In genomic region chr5:138088366-138088765, GRCm38 (mm10) we compare ENCODE assay signal across 22 mouse cellular contexts. TPM values are rescaled to one million over a fixed set of nuclear protein-coding genes. Genes with fewer than 3 reads are reported as not detected.
A peak's percentile ranks its signal among the peaks of the same experiment; 100 is the strongest.
DNase-seq lines count a peak whose midpoint lies in the region; ATAC-seq and TF ChIP-seq lines count a peak whose summit lies in the region.
"Had no signal": no experiment of that assay in that cellular context is flagged by ENCODE, and none has a peak within 500 bp of the region (broad histone marks: within the 10 kb centered on the region; RNA-seq: fewer than 3 reads in every experiment).

No protein-coding gene starts in this region.

- WGBS in intestine, postnatal 0 days: 50% methylated on average over 3 of the region's 3 CpGs
- 68% methylated on average over 3 of the region's 3 CpGs for WGBS in kidney, embryonic 16.5 days
- 65% methylated on average over 3 of the region's 3 CpGs for WGBS in liver, postnatal 0 days (ENCODE audit: insufficient replicate concordance)

- H3K27ac ChIP-seq in intestine, postnatal 0 days (ENCODE audit: low read depth, low read length): peak overlapping the region; percentile 67; the same call in 1 of the 2 replicates
- H3K27ac ChIP-seq in kidney, embryonic 16.5 days (ENCODE audit: low read length): peak overlapping the region; percentile 83
- peak overlapping the region; percentile 83 for H3K27ac ChIP-seq in liver, postnatal 0 days (ENCODE audit: low read depth)
- H3K27ac ChIP-seq: hindbrain, embryonic 15.5 days; midbrain, embryonic 15.5 days had no signal

- peaks cover 7% of the 10 kb centered on the region for H3K36me3 ChIP-seq in intestine, postnatal 0 days (ENCODE audit: control insufficient read depth, insufficient read depth)
- peaks cover 9% of the 10 kb centered on the region for H3K36me3 ChIP-seq in kidney, embryonic 16.5 days (ENCODE audit: insufficient read depth, low read length)
- peaks cover 21% of the 10 kb centered on the region for H3K36me3 ChIP-seq in liver, postnatal 0 days (replicated peaks; ENCODE audit: insufficient read depth, low read length)

- H3K9ac ChIP-seq in intestine, postnatal 0 days (ENCODE audit: low read depth, low read length): no peak overlapping the region
- H3K9ac ChIP-seq in kidney, embryonic 16.5 days (replicated peaks; ENCODE audit: low read length): no peak overlapping the region
- no peak overlapping the region for H3K9ac ChIP-seq in liver, postnatal 0 days (replicated peaks)
- H3K9ac ChIP-seq: hindbrain, embryonic 15.5 days; midbrain, embryonic 15.5 days had no signal

- TF ChIP-seq CTCF in intestine, postnatal 0 days (IDR thresholded peaks at IDR 0.05; ENCODE audit: low read depth): no peak
- TF ChIP-seq CTCF in liver, postnatal 0 days (IDR thresholded peaks at IDR 0.05; ENCODE audit: low read depth): no peak

- no peak overlapping the region for H3K4me3 ChIP-seq in intestine, postnatal 0 days (ENCODE audit: low read depth, low read length)
- H3K4me3 ChIP-seq in kidney, embryonic 16.5 days (ENCODE audit: low read length): no peak overlapping the region
- no peak overlapping the region for H3K4me3 ChIP-seq in liver, postnatal 0 days (ENCODE audit: low read depth, low read length)
- H3K4me3 ChIP-seq: hindbrain, embryonic 15.5 days; midbrain, embryonic 15.5 days had no signal

- no peak for TF ChIP-seq EP300 in liver, postnatal 0 days (IDR thresholded peaks at IDR 0.05; ENCODE audit: low read depth)

- peaks cover 7% of the 10 kb centered on the region; the same call in 1 of the 2 replicates for H3K4me1 ChIP-seq in intestine, postnatal 0 days (replicated peaks; ENCODE audit: control insufficient read depth, insufficient read depth, low read length)
- peaks cover 25% of the 10 kb centered on the region for H3K4me1 ChIP-seq in kidney, embryonic 16.5 days (ENCODE audit: insufficient read depth, low read length)
- peaks cover 36% of the 10 kb centered on the region for H3K4me1 ChIP-seq in liver, postnatal 0 days (ENCODE audit: insufficient read depth)

- peak overlapping the region; percentile 54 for H3K4me2 ChIP-seq in intestine, postnatal 0 days (replicated peaks; ENCODE audit: low read depth)
- H3K4me2 ChIP-seq in kidney, embryonic 16.5 days (replicated peaks; ENCODE audit: low read depth, low read length): peak overlapping the region; percentile 21
- H3K4me2 ChIP-seq in liver, postnatal 0 days (ENCODE audit: low read depth, low read length): peak overlapping the region; percentile 49
- H3K4me2 ChIP-seq: hindbrain, embryonic 15.5 days; midbrain, embryonic 15.5 days had no signal

- ATAC-seq in intestine, postnatal 0 days: no peak
- peak; percentile 24; the same call in 1 of the 2 replicates for ATAC-seq in kidney, embryonic 16.5 days (ENCODE audit: low FRiP score, low TSS enrichment)
- ATAC-seq in liver, postnatal 0 days: no peak
- ATAC-seq: midbrain, embryonic 15.5 days had no signal

- no peaks in the 10 kb centered on the region for H3K9me3 ChIP-seq in intestine, postnatal 0 days (ENCODE audit: control insufficient read depth)
- H3K9me3 ChIP-seq in kidney, embryonic 16.5 days (ENCODE audit: low read length): no peaks in the 10 kb centered on the region
- H3K9me3 ChIP-seq in liver, postnatal 0 days (ENCODE audit: low read length): no peaks in the 10 kb centered on the region
- H3K9me3 ChIP-seq: hindbrain, embryonic 15.5 days; midbrain, embryonic 15.5 days had no signal

- H3K27me3 ChIP-seq in intestine, postnatal 0 days (replicated peaks; ENCODE audit: control insufficient read depth, insufficient read depth, low read length): no peaks in the 10 kb centered on the region
- H3K27me3 ChIP-seq in kidney, embryonic 16.5 days (ENCODE audit: insufficient read depth, low read length): no peaks in the 10 kb centered on the region
- no peaks in the 10 kb centered on the region for H3K27me3 ChIP-seq in liver, postnatal 0 days (ENCODE audit: insufficient read depth, low read length)
- H3K27me3 ChIP-seq: hindbrain, embryonic 15.5 days; midbrain, embryonic 15.5 days; Patski had no signal

- peak; percentile 16 for DNase-seq in lung, postnatal 25 days (ENCODE audit: low spot score)
- no peak for DNase-seq in lung, postnatal 14 days
- DNase-seq in liver, postnatal 0 days: no peak
- DNase-seq in testis, postnatal 14 days (ENCODE audit: low spot score): no peak
- DNase-seq in left cerebral cortex, adult 9 months (ENCODE audit: low spot score in 2 of 2): no peak
- no peak for DNase-seq in cerebellum, postnatal 14 days
- DNase-seq: adrenal gland, postnatal 36 days; cerebellum, adult 9-11 months; gastrocnemius, postnatal 25 days; layer of hippocampus, postnatal 36 days; left cerebral cortex, postnatal 4 days; spleen, adult 18-20 months; thymus, postnatal 14 days had no signal

RNA-seq across cellular contexts. Expression of gene Zkscan1, which starts 3.5 kb away (rescaled TPM):
- polyA plus RNA-seq in intestine, postnatal 0 days (2015; fragmentation: Nextera tagmentation; extraction: Ambion mirVana): 5.6 and 6.5 TPM in 2 replicates
- polyA plus RNA-seq in kidney, embryonic 16.5 days (2015; fragmentation: Nextera tagmentation; extraction: Ambion mirVana): 22.7 and 25.7 TPM in 2 replicates
- polyA plus RNA-seq in liver, postnatal 0 days (2015; fragmentation: Nextera tagmentation; extraction: Ambion mirVana): 3.5 and 4.2 TPM in 2 replicates

RNA-seq across cellular contexts. Expression of gene Zscan21, which starts 28.3 kb away (rescaled TPM):
- polyA plus RNA-seq in intestine, postnatal 0 days (2015; fragmentation: Nextera tagmentation; extraction: Ambion mirVana): 17.9 and 19.2 TPM in 2 replicates
- polyA plus RNA-seq in kidney, embryonic 16.5 days (2015; fragmentation: Nextera tagmentation; extraction: Ambion mirVana): 73.4 and 76.4 TPM in 2 replicates
- 10.3 and 12.3 TPM in 2 replicates for polyA plus RNA-seq in liver, postnatal 0 days (2015; fragmentation: Nextera tagmentation; extraction: Ambion mirVana)

RNA-seq across cellular contexts. Expression of gene Smok3c, which starts 35.4 kb away (rescaled TPM):
- polyA plus RNA-seq in intestine, postnatal 0 days (2015; fragmentation: Nextera tagmentation; extraction: Ambion mirVana): not detected in 2 replicates
- not detected in 2 replicates for polyA plus RNA-seq in kidney, embryonic 16.5 days (2015; fragmentation: Nextera tagmentation; extraction: Ambion mirVana)
- not detected in 2 replicates for polyA plus RNA-seq in liver, postnatal 0 days (2015; fragmentation: Nextera tagmentation; extraction: Ambion mirVana)
- polyA plus RNA-seq: C2C12; embryonic facial prominence, embryonic 14.5 days; heart, postnatal 0 days; hindbrain, embryonic 15.5 days; midbrain, embryonic 15.5 days; Patski; stomach, embryonic 14.5 days had no signal
